Comparison of ENCODE assay signal across 25 mouse cellular contexts in the genomic region with DNA sequence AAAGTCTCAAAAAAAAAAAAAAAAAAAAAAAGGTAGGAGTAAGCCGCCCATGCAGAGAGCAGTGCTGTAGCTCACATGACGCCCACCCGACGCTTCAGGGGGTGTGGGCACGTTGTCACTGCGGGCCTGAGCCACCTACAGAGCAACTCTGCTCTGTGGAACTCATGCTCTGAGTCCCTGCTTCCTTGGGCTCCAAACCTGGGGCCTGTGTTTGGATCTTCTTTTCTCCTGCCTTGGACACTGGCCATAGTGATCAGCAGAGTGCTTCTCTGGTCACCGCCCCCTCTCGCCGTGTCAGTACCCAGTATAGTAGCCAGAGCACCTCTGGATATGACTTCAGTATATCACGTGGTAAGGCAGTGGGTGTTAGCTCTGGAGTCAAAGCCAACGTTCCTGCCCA. TPM values are rescaled to one million over a fixed set of nuclear protein-coding genes. Genes with fewer than 3 reads are reported as not detected.
DNase-seq lines count a peak whose midpoint lies in the region; ATAC-seq and TF ChIP-seq lines count a peak whose summit lies in the region.
"Had no signal": no experiment of that assay in that cellular context is flagged by ENCODE, and none has a peak within 500 bp of the region (broad histone marks: within the 10 kb centered on the region; RNA-seq: fewer than 3 reads in every experiment).

No protein-coding gene starts in this region.

- DNase-seq in cerebellum, adult 9-11 months = peak; percentile 57
- DNase-seq in cerebellum, postnatal 36 days = no peak
- DNase-seq in heart, adult 2 months = peak in 1 of 2 experiments; percentile 36
- no peak for DNase-seq in layer of hippocampus, adult 2 months (ENCODE audit: low spot score in 2 of 2)
- DNase-seq in layer of hippocampus, postnatal 14 days (ENCODE audit: low spot score in 2 of 2) = no peak
- DNase-seq in neural tube, embryonic 10.5 days (ENCODE audit: extremely low spot score, low spot score) = no peak
- DNase-seq: cerebellum, adult 8-10 months; gastrocnemius, postnatal 25 days had no signal

- TF ChIP-seq CTCF in heart, adult 2 months (IDR thresholded peaks at IDR 0.05) = no peak
- no peak for TF ChIP-seq CTCF in layer of hippocampus, adult 2 months (conservative IDR thresholded peaks at IDR 0.05)

- H3K79me2 ChIP-seq in heart, adult 2 months (replicated peaks; ENCODE audit: control insufficient read depth, insufficient read depth, low read length) = no peaks in the 10 kb centered on the region

- TF ChIP-seq EP300 in heart, adult 2 months (IDR thresholded peaks at IDR 0.05; ENCODE audit: insufficient read depth, low read depth, low read length) = no peak

- no peak overlapping the region for H3K9ac ChIP-seq in heart, adult 2 months (ENCODE audit: low read depth, low read length)
- H3K9ac ChIP-seq in heart, embryonic 12.5 days = no peak overlapping the region
- 0 out of 2 replicates have a peak overlapping the region, but pooled peaks have one; percentile 3 for H3K9ac ChIP-seq in neural tube, embryonic 13.5 days
- H3K9ac ChIP-seq: embryonic facial prominence, embryonic 12.5 days; hindbrain, embryonic 13.5 days; liver, embryonic 14.5 days; stomach, embryonic 15.5 days had no signal

- intact Hi-C loops in heart, adult 2 months (cut with DNase I) = loop anchor here (1.0 to 10.0 kb wide), 3 partner anchors 28 to 222 kb away; no protein-coding TSS in a partner anchor

- TF ChIP-seq POLR2A in heart, adult 2 months (IDR thresholded peaks at IDR 0.05; ENCODE audit: insufficient read depth, low read depth, low read length) = no peak

- no peak for ATAC-seq in heart, embryonic 12.5 days (ENCODE audit: insufficient number of reproducible peaks, low FRiP score)
- ATAC-seq in neural tube, embryonic 13.5 days (ENCODE audit: low read depth) = peak; percentile 44; the same call in 1 of the 2 replicates

- H3K27me3 ChIP-seq in heart, adult 2 months (ENCODE audit: control insufficient read depth, insufficient read depth, low read length) = no peaks in the 10 kb centered on the region
- H3K27me3 ChIP-seq in heart, embryonic 12.5 days (replicated peaks) = no peaks in the 10 kb centered on the region; the same call in 1 of the 2 replicates
- H3K27me3 ChIP-seq in neural tube, embryonic 13.5 days = peaks cover 37% of the 10 kb centered on the region
- H3K27me3 ChIP-seq: CH12.LX; embryonic facial prominence, embryonic 12.5 days; stomach, embryonic 15.5 days had no signal

- H3K36me3 ChIP-seq in heart, adult 2 months (ENCODE audit: control insufficient read depth, insufficient read depth, low read length) = no peaks in the 10 kb centered on the region
- peaks cover 7% of the 10 kb centered on the region; the same call in 1 of the 2 replicates for H3K36me3 ChIP-seq in heart, embryonic 12.5 days
- H3K36me3 ChIP-seq in neural tube, embryonic 13.5 days = peaks cover 5% of the 10 kb centered on the region; the same call in 1 of the 2 replicates
- H3K36me3 ChIP-seq: embryonic facial prominence, embryonic 12.5 days; stomach, embryonic 15.5 days had no signal

- WGBS in heart, adult 2 months = 57% methylated on average over 11 of the region's 11 CpGs
- 65% methylated on average over 11 of the region's 11 CpGs for WGBS in heart, embryonic 12.5 days
- 74% methylated on average over 11 of the region's 11 CpGs for WGBS in neural tube, embryonic 13.5 days

- no peaks in the 10 kb centered on the region for H3K9me3 ChIP-seq in heart, embryonic 12.5 days (replicated peaks)
- H3K9me3 ChIP-seq in neural tube, embryonic 13.5 days = no peaks in the 10 kb centered on the region
- H3K9me3 ChIP-seq: embryonic facial prominence, embryonic 12.5 days; hindbrain, embryonic 13.5 days; stomach, embryonic 15.5 days had no signal

- H3K4me3 ChIP-seq in heart, adult 2 months = no peak overlapping the region
- H3K4me3 ChIP-seq in heart, embryonic 12.5 days = no peak overlapping the region
- H3K4me3 ChIP-seq in layer of hippocampus, adult 2 months = no peak overlapping the region
- no peak overlapping the region for H3K4me3 ChIP-seq in neural tube, embryonic 13.5 days
- H3K4me3 ChIP-seq: embryonic facial prominence, embryonic 12.5 days; hindbrain, embryonic 13.5 days; stomach, embryonic 15.5 days had no signal

- H3K4me2 ChIP-seq in heart, embryonic 12.5 days = no peak overlapping the region
- no peak overlapping the region for H3K4me2 ChIP-seq in neural tube, embryonic 13.5 days
- H3K4me2 ChIP-seq: embryonic facial prominence, embryonic 12.5 days; hindbrain, embryonic 13.5 days; stomach, embryonic 15.5 days had no signal

- peak overlapping the region; percentile 76 for H3K27ac ChIP-seq in heart, adult 2 months
- no peak overlapping the region for H3K27ac ChIP-seq in heart, embryonic 12.5 days (ENCODE audit: poor library complexity, severe bottlenecking)
- H3K27ac ChIP-seq in layer of hippocampus, adult 2 months = peak overlapping the region; percentile 67; the same call in 1 of the 2 replicates
- no peak overlapping the region for H3K27ac ChIP-seq in neural tube, embryonic 13.5 days (replicated peaks)
- H3K27ac ChIP-seq: embryonic facial prominence, embryonic 12.5 days; hindbrain, embryonic 13.5 days; kidney, postnatal 0 days; liver, embryonic 14.5 days; macrophage; stomach, embryonic 15.5 days had no signal

- peaks cover 8% of the 10 kb centered on the region; the same call in 1 of the 2 replicates for H3K4me1 ChIP-seq in heart, adult 2 months (ENCODE audit: control insufficient read depth, insufficient read depth, low read length)
- peaks cover 32% of the 10 kb centered on the region for H3K4me1 ChIP-seq in heart, embryonic 12.5 days (replicated peaks)
- H3K4me1 ChIP-seq in neural tube, embryonic 13.5 days (replicated peaks) = peaks cover 15% of the 10 kb centered on the region

RNA-seq across cellular contexts. Expression of gene Acot7, which starts 35.0 kb away (rescaled TPM):
- 10 to 100 TPM; 58.1 to 64.8 TPM for total RNA-seq in heart, adult 2 months (2021)
- polyA plus RNA-seq in heart, adult 2 months (2012; rRNA removed) = 51.7 and 65.0 TPM in 2 replicates
- polyA plus RNA-seq in heart, embryonic 12.5 days (2016; fragmentation: Nextera tagmentation; extraction: Ambion mirVana) = 63.4 and 64.6 TPM in 2 replicates
- total RNA-seq in layer of hippocampus, adult 2 months (2021) = 100 to 1,000 TPM; 306 to 335 TPM
- 100 to 1,000 TPM; 352 to 388 TPM for total RNA-seq in layer of hippocampus, postnatal 14 days (2021)
- polyA plus RNA-seq in neural tube, embryonic 13.5 days (2015; fragmentation: Nextera tagmentation; extraction: Ambion mirVana) = 316 and 346 TPM in 2 replicates

RNA-seq across cellular contexts. Expression of gene Hes2, which starts 54.3 kb away (rescaled TPM):
- not detected for total RNA-seq in heart, adult 2 months (2021)
- not detected in 2 replicates for polyA plus RNA-seq in heart, adult 2 months (2012; rRNA removed)
- not detected in 2 replicates for polyA plus RNA-seq in heart, embryonic 12.5 days (2016; fragmentation: Nextera tagmentation; extraction: Ambion mirVana)
- total RNA-seq in layer of hippocampus, adult 2 months (2021) = not detected
- total RNA-seq in layer of hippocampus, postnatal 14 days (2021) = not detected
- polyA plus RNA-seq in neural tube, embryonic 13.5 days (2015; fragmentation: Nextera tagmentation; extraction: Ambion mirVana) = 0.13 and 0.15 TPM in 2 replicates
- total RNA-seq: adrenal gland, postnatal 10 days; CH12.LX; gastrocnemius, adult 18-20 months; gastrocnemius, postnatal 25 days; heart, adult 18-20 months; heart, postnatal 36 days; left cerebral cortex, adult 8-10 months; left cerebral cortex, postnatal 36 days had no signal
- polyA plus RNA-seq: C2C12; embryonic facial prominence, embryonic 12.5 days; midbrain, embryonic 14.5 days had no signal

Comparison
In these comparisons a context has a peak if more than half of its experiments do, and no peak if none do; other contexts are left out.
1. H3K27ac ChIP-seq: peak in heart, adult 2 months (single experiment) and layer of hippocampus, adult 2 months (single experiment); none in heart, embryonic 12.5 days (single experiment) and neural tube, embryonic 13.5 days (single experiment).
2. RNA of gene Acot7, which starts 35.0 kb away (total RNA-seq): 352 to 388 TPM in layer of hippocampus, postnatal 14 days and 306 to 335 TPM in layer of hippocampus, adult 2 months; 58.1 to 64.8 TPM in heart, adult 2 months; every median in the first group is over 4 times any median in the second.